ENCODE assay signal across 22 mouse cellular contexts in genomic region chr2:132570869-132571268, GRCm38 (mm10). TPM values are rescaled to one million over a fixed set of nuclear protein-coding genes. Genes with fewer than 3 reads are reported as not detected.
DNase-seq lines count a peak whose midpoint lies in the region; ATAC-seq and TF ChIP-seq lines count a peak whose summit lies in the region.
"Had no signal": no experiment of that assay in that cellular context is flagged by ENCODE, and none has a peak within 500 bp of the region (broad histone marks: within the 10 kb centered on the region; RNA-seq: fewer than 3 reads in every experiment).

No protein-coding gene starts in this region.

- dilution Hi-C loops in CH12.LX (cut with MboI; ENCODE audit: extremely low pct_ligation_motif_present, extremely low pct_unique_long_range_greater_than_20kb, low sequenced_read_pairs), result no loop called here

- no peak for TF ChIP-seq RAD21 in CH12.LX (IDR thresholded peaks at IDR 0.05; ENCODE audit: low read depth, low read length)

- peaks cover 3% of the 10 kb centered on the region; the same call in 1 of the 2 replicates for H3K4me1 ChIP-seq in midbrain, embryonic 11.5 days (ENCODE audit: control insufficient read depth, insufficient read depth, low read length)
- H3K4me1 ChIP-seq in midbrain, embryonic 15.5 days, result peaks cover 13% of the 10 kb centered on the region
- H3K4me1 ChIP-seq in CH12.LX (ENCODE audit: control insufficient read depth in 1 of 2, insufficient read depth in 2 of 2), result peaks cover 5 to 39% of the 10 kb centered on the region in 2 experiments; a peak in 3 of 4 replicates
- H3K4me1 ChIP-seq in lung, adult 2 months (ENCODE audit: control insufficient read depth, insufficient read depth, low read length), result peaks cover 5% of the 10 kb centered on the region; the same call in 1 of the 2 replicates

- TF ChIP-seq EP300 in CH12.LX (IDR thresholded peaks at IDR 0.05; ENCODE audit: low read length), result peak; percentile 81

- H3K9ac ChIP-seq in midbrain, embryonic 11.5 days (ENCODE audit: low read length), result no peak overlapping the region
- no peak overlapping the region for H3K9ac ChIP-seq in midbrain, embryonic 15.5 days
- no peak overlapping the region for H3K9ac ChIP-seq in CH12.LX (ENCODE audit: insufficient read depth, low read depth)
- H3K9ac ChIP-seq: embryonic facial prominence, embryonic 12.5 days; embryonic facial prominence, embryonic 15.5 days; forebrain, postnatal 0 days; hindbrain, embryonic 12.5 days; hindbrain, embryonic 15.5 days had no signal

- H3K9me3 ChIP-seq in midbrain, embryonic 11.5 days (ENCODE audit: control insufficient read depth, low read length), result no peaks in the 10 kb centered on the region
- H3K9me3 ChIP-seq in midbrain, embryonic 15.5 days, result no peaks in the 10 kb centered on the region
- H3K9me3 ChIP-seq in CH12.LX (replicated peaks; ENCODE audit: low read length), result no peaks in the 10 kb centered on the region
- H3K9me3 ChIP-seq: embryonic facial prominence, embryonic 12.5 days; embryonic facial prominence, embryonic 15.5 days; hindbrain, embryonic 12.5 days; hindbrain, embryonic 15.5 days had no signal

- peaks cover 54% of the 10 kb centered on the region for H3K79me2 ChIP-seq in CH12.LX (replicated peaks; ENCODE audit: control insufficient read depth, extremely low read depth, insufficient read depth, poor library complexity, severe bottlenecking)

- in situ Hi-C loops in CH12.LX (cut with MboI; ENCODE audit: low pct_ligation_motif_present, low pct_unique_long_range_greater_than_20kb, low sequenced_read_pairs), result loop anchor here (10.0 kb wide), 1 partner anchor 46 kb away; no protein-coding TSS in a partner anchor

- H3K36me3 ChIP-seq in midbrain, embryonic 11.5 days (ENCODE audit: control insufficient read depth, insufficient read depth, low read length), result peaks cover 7% of the 10 kb centered on the region; the same call in 1 of the 2 replicates
- peaks cover 18% of the 10 kb centered on the region for H3K36me3 ChIP-seq in midbrain, embryonic 15.5 days (replicated peaks)
- peaks cover 35 to 51% of the 10 kb centered on the region in 2 experiments for H3K36me3 ChIP-seq in CH12.LX (replicated peaks in 1 of 2; ENCODE audit: control insufficient read depth in 1 of 2, insufficient read depth in 1 of 2, low read length in 1 of 2)

- TF ChIP-seq POLR2A in CH12.LX (IDR thresholded peaks at IDR 0.05; ENCODE audit: low read depth, low read length), result no peak
- TF ChIP-seq POLR2A in lung, adult 2 months (IDR thresholded peaks at IDR 0.05; ENCODE audit: borderline replicate concordance, extremely low read depth, low read depth, low read length), result no peak

- H3K27me3 ChIP-seq in midbrain, embryonic 11.5 days (ENCODE audit: control insufficient read depth, insufficient read depth, low read length), result no peaks in the 10 kb centered on the region
- no peaks in the 10 kb centered on the region for H3K27me3 ChIP-seq in midbrain, embryonic 15.5 days (replicated peaks)
- no peaks in the 10 kb centered on the region for H3K27me3 ChIP-seq in CH12.LX (replicated peaks)
- H3K27me3 ChIP-seq: embryonic facial prominence, embryonic 12.5 days; embryonic facial prominence, embryonic 15.5 days; hindbrain, embryonic 12.5 days; hindbrain, embryonic 15.5 days; Patski had no signal

- no peak overlapping the region for H3K4me2 ChIP-seq in midbrain, embryonic 11.5 days
- no peak overlapping the region for H3K4me2 ChIP-seq in midbrain, embryonic 15.5 days
- H3K4me2 ChIP-seq in CH12.LX (ENCODE audit: insufficient read depth, low read depth, poor library complexity, severe bottlenecking), result no peak overlapping the region
- H3K4me2 ChIP-seq: embryonic facial prominence, embryonic 12.5 days; embryonic facial prominence, embryonic 15.5 days; heart, embryonic 11.5 days; hindbrain, embryonic 12.5 days; hindbrain, embryonic 15.5 days had no signal

- DNase-seq in midbrain, embryonic 11.5 days (ENCODE audit: low spot score, missing footprints), result peak; percentile 21
- DNase-seq in CH12.LX (ENCODE audit: extremely low read depth), result no peak
- no peak for DNase-seq in adrenal gland, postnatal 25 days
- no peak for DNase-seq in lung, adult 2 months
- DNase-seq: adrenal gland, postnatal 10 days; cerebellum, adult 11 months; cerebellum, adult 2 months; cerebellum, adult 9-11 months; cerebellum, postnatal 25 days; forebrain, postnatal 0 days; gastrocnemius, adult 2 months; gastrocnemius, postnatal 14 days had no signal

- no peak for TF ChIP-seq CTCF in CH12.LX (conservative IDR thresholded peaks at IDR 0.05 in 1 of 2, IDR thresholded peaks at IDR 0.05 in 1 of 2; ENCODE audit: low read depth in 2 of 2, low read length in 2 of 2)
- no peak for TF ChIP-seq CTCF in lung, adult 2 months (IDR thresholded peaks at IDR 0.05; ENCODE audit: insufficient read depth, low read length)

- no peak for ATAC-seq in midbrain, embryonic 11.5 days (ENCODE audit: low FRiP score)
- ATAC-seq in midbrain, embryonic 15.5 days (replicated peaks), result no peak
- peak; percentile 56; the same call in 1 of the 2 replicates for ATAC-seq in megakaryocyte, adult 5-6 weeks (ENCODE audit: poor library complexity, severe bottlenecking)
- ATAC-seq: CD4-positive, CD25-positive, alpha-beta regulatory T cell, adult 4 months; forebrain, embryonic 14.5 days; forebrain, postnatal 0 days; Patski had no signal

- no peak overlapping the region for H3K27ac ChIP-seq in midbrain, embryonic 11.5 days (ENCODE audit: low read depth, low read length)
- no peak overlapping the region for H3K27ac ChIP-seq in midbrain, embryonic 15.5 days
- no peak overlapping the region for H3K27ac ChIP-seq in CH12.LX (ENCODE audit: insufficient read depth, low read depth)
- H3K27ac ChIP-seq: embryonic facial prominence, embryonic 12.5 days; embryonic facial prominence, embryonic 15.5 days; hindbrain, embryonic 12.5 days; hindbrain, embryonic 15.5 days had no signal

- H3K4me3 ChIP-seq in midbrain, embryonic 11.5 days (ENCODE audit: low read depth, low read length), result no peak overlapping the region
- no peak overlapping the region for H3K4me3 ChIP-seq in midbrain, embryonic 15.5 days
- no peak overlapping the region for H3K4me3 ChIP-seq in CH12.LX (replicated peaks in 1 of 3; ENCODE audit: low read depth in 2 of 3, low read length in 2 of 3, poor library complexity in 1 of 3)
- no peak overlapping the region for H3K4me3 ChIP-seq in lung, adult 2 months (replicated peaks; ENCODE audit: extremely low read depth, low read depth, low read length)
- H3K4me3 ChIP-seq: embryonic facial prominence, embryonic 12.5 days; embryonic facial prominence, embryonic 15.5 days; gastrocnemius, adult 2 months; hindbrain, embryonic 12.5 days; hindbrain, embryonic 15.5 days had no signal

TF ChIP-seq in CH12.LX, 34 proteins besides CTCF, POLR2A, EP300 and RAD21:
- no peak for TF ChIP-seq MXI1 (IDR thresholded peaks at IDR 0.05; ENCODE audit: low read depth, low read length)
- 0 out of 2 replicates have a peak, but pooled peaks have one; percentile 20 for TF ChIP-seq SIN3A (IDR thresholded peaks at IDR 0.05; ENCODE audit: low read length)
- peak; percentile 76 for TF ChIP-seq ZNF384 (IDR thresholded peaks at IDR 0.05; ENCODE audit: low read depth, low read length)
- TF ChIP-seq IRF4 (IDR thresholded peaks at IDR 0.05; ENCODE audit: low read depth, low read length), result peak; percentile 67
- TF ChIP-seq MAZ (IDR thresholded peaks at IDR 0.05; ENCODE audit: low read depth, low read length), result no peak
- TF ChIP-seq CHD1 (IDR thresholded peaks at IDR 0.05; ENCODE audit: low read depth, low read length), result 0 out of 2 replicates have a peak, but pooled peaks have one; percentile 37
- TF ChIP-seq MAFK (IDR thresholded peaks at IDR 0.05; ENCODE audit: insufficient replicate concordance, low read length), result no peak
TF ChIP-seq in CH12.LX: peak in this region for 4.

RNA-seq across cellular contexts. Expression of gene Gpcpd1, which starts 16.7 kb away (rescaled TPM):
- polyA plus RNA-seq in midbrain, embryonic 11.5 days (2014; fragmentation: Nextera tagmentation; extraction: Ambion mirVana), result 41.7 and 50.4 TPM in 2 replicates
- 77.8 and 88.7 TPM in 2 replicates for polyA plus RNA-seq in midbrain, embryonic 15.5 days (2015; fragmentation: Nextera tagmentation; extraction: Ambion mirVana)
- total RNA-seq in CH12.LX (2012; rRNA removed), result 18.3 and 33.5 TPM in 2 replicates
- 60.5 and 60.8 TPM in 2 replicates for total RNA-seq in CH12.LX (2014; rRNA removed)
- polyA plus RNA-seq in CH12.LX (2012; ENCODE audit: insufficient read length, low read depth), result 30.9 and 40.7 TPM in 2 replicates
- total RNA-seq in megakaryocyte, adult 5-6 weeks (2015), result 55.9 and 57.3 TPM in 2 replicates
- total RNA-seq in megakaryocyte, adult 5-6 weeks (2017), result 49.6 and 52.2 TPM in 2 replicates
- total RNA-seq in adrenal gland, postnatal 25 days (2021), result 40.1 and 57.3 TPM in 2 replicates
- polyA plus RNA-seq in lung, adult 2 months (2012; rRNA removed), result 7.2 and 12.4 TPM in 2 replicates
